Mouse (Mus musculus) hindbrain, embryonic 10.5 days (tissue): Measurements from ENCODE around the gene Psmd7. TPM values are rescaled to one million over a fixed set of nuclear protein-coding genes. Genes with fewer than 3 reads are reported as not detected.

Experiments used
- DNase-seq: peaks from one replicate; pipeline ENCODE4 v3.0.0-alpha.2; 2017; ENCODE audit warnings: low spot score
- H3K27ac ChIP-seq: fragments of 300-500 bp; sonication (generic); 2 replicates; pipeline ENCODE4 v1.5.1; 2016; ENCODE audit warnings: mild to moderate bottlenecking, moderate library complexity
- H3K27me3 ChIP-seq: fragments of 300-500 bp; sonication (generic); 2 replicates; pipeline ENCODE4 v1.6.1; 2016; ENCODE audit warnings: mild to moderate bottlenecking; ENCODE audit not compliant: poor library complexity, insufficient read depth, severe bottlenecking
- H3K36me3 ChIP-seq: fragments of 300-500 bp; sonication (generic); 2 replicates; pipeline ENCODE4 v1.6.1; 2016; ENCODE audit warnings: mild to moderate bottlenecking, moderate library complexity
- H3K4me1 ChIP-seq: fragments of 300-500 bp; sonication (generic); replicated peaks from 2 replicates; pipeline ENCODE4 v1.6.1; 2016; ENCODE audit warnings: mild to moderate bottlenecking
- H3K4me3 ChIP-seq: fragments of 300-500 bp; sonication (generic); 2 replicates; pipeline ENCODE4 v1.5.1; 2016; ENCODE audit warnings: mild to moderate bottlenecking, moderate library complexity
- H3K9me3 ChIP-seq: fragments of 300-500 bp; sonication (generic); 2 replicates; pipeline ENCODE4 v1.6.1; 2016; ENCODE audit warnings: mild to moderate bottlenecking, moderate library complexity
- WGBS: fragments of 180-500 bp; shearing (Covaris S2); methylation state at CpG from one replicate; pipeline ENCODE4 v1.1.7; 2016; 5-methylcytosine and 5-hydroxymethylcytosine counted together
- microRNA counts: library from miRNA; unstranded; fragments of <30 nt; microRNA quantifications from one replicate; lab custom pipeline; 2017
- polyA plus RNA-seq: library from polyadenylated mRNA; unstranded; fragments of >200 nt; fragmentation: Nextera tagmentation; extraction: Ambion mirVana; gene quantifications from 2 replicates; pipeline ENCODE4 v1.2.1, GENCODE M21; 2016

Psmd7 gene
- polyA plus RNA-seq, 1 experiment from 2014 or later, result 312 TPM

DNA sequence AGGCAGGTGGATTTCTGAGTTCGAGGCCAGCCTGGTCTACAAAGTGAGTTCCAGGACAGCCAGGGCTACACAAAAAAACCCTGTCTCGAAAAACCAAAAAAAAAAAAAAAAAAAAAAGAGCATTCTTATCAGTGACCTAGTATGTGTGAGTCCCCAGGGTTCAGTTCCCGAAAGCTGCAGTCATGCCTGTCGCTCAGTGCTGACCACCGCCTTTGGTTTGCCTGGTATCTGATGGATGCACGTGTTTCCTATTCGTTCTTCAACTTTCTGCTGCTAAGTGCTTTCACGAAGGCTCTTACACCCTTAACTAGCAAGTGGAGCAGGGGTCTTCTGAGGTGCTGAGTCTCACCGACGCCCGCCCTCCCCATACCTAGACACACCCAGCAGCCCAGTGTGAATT is 44.5 kb downstream of the Psmd7 start:
- Histone ChIP-seq H3K4me3 (no peak overlapping the region), H3K36me3 (peaks cover 60% of the 10 kb centered on the region), H3K4me1 (peaks cover 32% of the 10 kb centered on the region), H3K27me3 (no peaks in the 10 kb centered on the region), H3K27ac (peak overlapping the region; percentile 78), H3K9me3 (no peaks in the 10 kb centered on the region)
- no peak for DNase-seq
- WGBS, result 87% methylated on average over 11 of the region's 11 CpGs

DNA sequence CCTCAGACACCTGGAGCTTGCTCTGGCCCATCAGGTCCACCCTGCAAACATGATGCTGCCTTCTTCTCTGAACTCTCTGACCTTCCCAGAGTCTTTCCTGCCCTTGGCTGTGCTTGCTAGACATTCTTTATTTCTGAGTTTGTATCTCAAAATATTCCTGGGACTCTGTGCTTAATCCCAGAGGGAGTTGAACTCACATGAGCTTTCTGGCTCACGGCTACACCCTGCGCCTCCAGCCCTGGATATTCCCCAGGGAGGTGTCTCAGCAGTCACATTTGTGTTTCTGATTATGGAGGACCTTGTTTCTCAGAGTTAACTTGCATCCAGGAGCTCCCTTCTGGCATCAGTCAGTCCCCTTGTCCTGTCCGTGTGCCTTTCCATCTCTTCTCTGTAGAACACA is 46.1 kb downstream of the Psmd7 start:
- Histone ChIP-seq H3K27me3 (no peaks in the 10 kb centered on the region), H3K4me1 (peaks cover 32% of the 10 kb centered on the region), H3K4me3 (no peak overlapping the region), H3K36me3 (peaks cover 57% of the 10 kb centered on the region), H3K27ac (no peak overlapping the region), H3K9me3 (no peaks in the 10 kb centered on the region)
- no peak for DNase-seq
- 88% methylated on average over 3 of the region's 3 CpGs for WGBS

DNA sequence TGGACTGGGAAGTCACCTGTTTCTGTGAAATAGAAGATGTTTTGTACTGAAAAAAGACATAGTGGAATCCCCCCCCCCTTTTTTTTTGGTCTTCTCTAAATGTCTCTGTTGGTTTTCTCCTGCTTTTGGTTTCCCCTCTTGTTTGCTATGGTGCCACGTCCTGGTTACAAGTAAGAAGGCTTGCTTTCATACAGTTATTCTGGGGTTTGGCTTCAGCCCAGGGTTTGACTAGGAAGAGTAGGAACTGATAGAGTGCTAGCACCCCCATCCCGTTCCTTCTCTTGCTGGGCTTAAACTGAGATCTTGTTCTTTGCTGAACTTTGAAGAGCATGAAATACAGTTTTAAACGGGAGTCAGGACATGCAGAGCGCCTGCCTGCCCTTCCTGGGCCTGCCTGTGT is 46.9 kb downstream of the Psmd7 start:
- Histone ChIP-seq H3K27ac (no peak overlapping the region), H3K36me3 (peaks cover 56% of the 10 kb centered on the region), H3K9me3 (no peaks in the 10 kb centered on the region), H3K4me1 (peaks cover 27% of the 10 kb centered on the region), H3K4me3 (no peak overlapping the region), H3K27me3 (no peaks in the 10 kb centered on the region)
- WGBS, result 90% methylated on average over 4 of the region's 4 CpGs
- no peak for DNase-seq

DNA sequence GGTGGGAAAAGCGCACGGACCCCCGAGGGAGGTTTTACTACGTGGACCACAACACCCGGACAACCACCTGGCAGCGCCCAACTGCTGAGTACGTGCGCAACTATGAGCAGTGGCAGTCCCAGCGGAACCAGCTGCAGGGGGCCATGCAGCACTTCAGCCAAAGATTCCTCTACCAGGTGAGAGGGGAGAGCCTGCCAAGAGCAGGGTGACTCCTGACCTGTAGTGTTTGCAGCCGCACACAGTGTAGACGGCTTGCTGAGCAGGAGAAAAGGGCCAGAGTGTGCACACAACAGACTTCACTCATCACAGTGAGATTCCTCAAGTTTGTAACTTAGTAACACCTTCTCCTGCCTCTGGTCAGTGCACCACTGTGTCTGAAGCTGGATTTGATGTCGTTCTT is 47.6 kb downstream of the Psmd7 start:
- H3K27ac ChIP-seq, result 0 out of 2 replicates have a peak overlapping the region, but pooled peaks have one; percentile 35
- H3K9me3 ChIP-seq, result no peaks in the 10 kb centered on the region
- H3K36me3 ChIP-seq, result peaks cover 57% of the 10 kb centered on the region
- DNase-seq, result no peak
- H3K27me3 ChIP-seq, result no peaks in the 10 kb centered on the region
- 85% methylated on average over 12 of the region's 12 CpGs for WGBS
- peaks cover 23% of the 10 kb centered on the region for H3K4me1 ChIP-seq
- H3K4me3 ChIP-seq, result no peak overlapping the region

DNA sequence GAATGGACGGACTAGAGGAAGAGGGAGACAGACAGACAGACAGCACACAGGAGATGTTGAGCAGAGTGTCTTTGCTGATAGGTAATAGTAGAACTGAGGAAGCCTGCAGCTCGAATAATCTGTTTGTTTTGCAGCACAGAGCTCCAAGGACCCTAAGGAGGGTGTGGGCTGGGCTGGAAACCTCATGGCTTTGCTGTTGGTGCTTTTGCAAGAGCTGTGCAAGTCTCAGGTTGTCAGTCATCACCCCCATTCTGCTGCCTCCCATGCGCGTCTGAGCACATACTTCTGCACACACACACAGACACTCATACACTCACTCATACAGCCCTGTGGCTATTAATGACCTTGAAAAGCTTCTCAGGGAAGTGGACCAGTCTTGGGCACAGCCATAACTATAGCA is 50.8 kb downstream of the Psmd7 start:
- Histone ChIP-seq H3K36me3 (peaks cover 82% of the 10 kb centered on the region), H3K4me3 (no peak overlapping the region), H3K27me3 (no peaks in the 10 kb centered on the region), H3K27ac (no peak overlapping the region), H3K4me1 (0 out of 2 replicates have a peak, but pooled peaks cover 5% of the 10 kb centered on the region), H3K9me3 (no peaks in the 10 kb centered on the region)
- no peak for DNase-seq
- 76% methylated on average over 4 of the region's 4 CpGs for WGBS

MicroRNAs within 50 kb of the gene (microRNA counts, 519-probe panel; counts per million panel counts)
- microRNA mmu-miR-140 (lab: Ali Mortazavi, UCI), result 3,473 counts per million, percentile 85 among the panel's probes with 10 or more counts

Other genes starting within 250 kb of the Psmd7 start
- 4.5 and 5.5 TPM in 2 replicates for gene Nqo1, start 185.3 kb downstream of the Psmd7 start, polyA plus RNA-seq
- 91.8 and 92.7 TPM in 2 replicates for gene Nob1, start 163.4 kb downstream of the Psmd7 start, polyA plus RNA-seq
- 61.7 and 64.6 TPM in 2 replicates for gene Wwp2, start 152.1 kb downstream of the Psmd7 start, polyA plus RNA-seq